Mouse (Mus musculus) layer of hippocampus, postnatal 14 days (tissue): ENCODE results near the gene Igsf8. TPM values are rescaled to one million over a fixed set of nuclear protein-coding genes. Genes with fewer than 3 reads are reported as not detected.

Experiments used
- DNase-seq, 2 experiments: peaks; one replicate each; pipeline ENCODE4 v3.0.0; 2021 to 2022; ENCODE audit warnings: low spot score in 2 of 2, mixed read lengths in 1 of 2
- total RNA-seq, 2 experiments: library from RNA; stranded (reverse); gene quantifications; 2 replicates each; pipeline ENCODE4 v1.2.3; 2021

Gene Igsf8
- total RNA-seq, 2 experiments from 2014 or later = 185 to 195 TPM

DNA sequence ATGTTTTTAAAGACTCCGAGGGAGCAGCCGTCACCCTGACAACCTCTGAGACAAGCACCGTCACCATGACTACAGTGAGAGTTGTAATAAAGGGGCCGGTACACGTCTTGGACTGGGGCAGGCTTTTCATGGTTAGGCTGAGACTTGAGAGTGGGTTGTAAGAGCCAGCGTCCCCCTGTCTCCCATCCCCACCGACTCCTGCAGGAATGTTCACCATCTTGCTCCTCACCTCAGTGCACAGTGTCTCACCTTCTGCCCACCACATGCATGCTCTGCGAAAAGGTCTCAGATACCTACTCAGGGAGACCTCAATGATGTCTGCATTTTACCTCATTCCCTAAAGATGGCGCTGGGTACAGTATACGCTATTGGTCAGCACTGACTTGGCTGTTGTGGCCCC is 10.3 kb downstream of the Igsf8 start:
- no peak for DNase-seq

DNA sequence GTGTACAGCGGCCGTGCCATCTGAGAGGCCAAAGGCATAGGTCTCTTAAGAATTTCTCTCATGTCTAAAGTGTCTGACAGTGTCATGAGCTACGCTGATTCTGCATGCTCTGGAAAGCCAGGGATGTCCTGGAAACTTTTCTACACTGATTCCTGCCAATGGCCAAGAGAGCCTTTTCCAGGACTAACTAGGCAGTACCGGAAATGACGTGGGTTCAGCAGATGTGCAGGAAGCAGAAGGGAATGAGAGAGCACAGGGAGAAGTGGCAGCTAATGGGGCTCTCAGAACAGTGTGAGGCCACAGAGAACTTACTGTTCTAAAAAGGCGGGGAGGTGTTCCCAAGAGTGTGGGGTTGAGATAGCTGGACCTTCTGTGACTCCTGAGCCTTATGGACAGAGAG is 11.9 kb downstream of the Igsf8 start:
- DNase-seq = no peak

DNA sequence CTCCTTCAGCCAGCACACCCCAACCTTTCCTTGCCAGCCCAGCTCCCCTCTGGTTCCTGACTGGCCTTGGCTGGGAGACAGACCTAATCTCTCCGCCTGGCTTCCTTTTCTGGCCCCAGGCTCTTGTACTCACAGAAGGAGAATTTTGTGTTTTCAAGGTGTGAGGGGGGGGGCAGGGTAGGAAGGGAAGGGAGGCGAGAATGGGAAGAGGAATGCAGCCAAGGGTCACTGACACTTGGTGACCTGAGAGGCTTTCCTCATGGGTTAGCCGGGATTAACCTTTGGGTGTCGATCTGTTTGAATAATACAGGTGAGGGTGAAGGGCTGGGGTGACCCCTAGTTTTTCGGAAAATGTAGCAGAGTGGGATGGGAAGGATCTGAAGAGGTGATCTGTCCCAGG is 12.7 kb downstream of the Igsf8 start:
- DNase-seq = no peak

DNA sequence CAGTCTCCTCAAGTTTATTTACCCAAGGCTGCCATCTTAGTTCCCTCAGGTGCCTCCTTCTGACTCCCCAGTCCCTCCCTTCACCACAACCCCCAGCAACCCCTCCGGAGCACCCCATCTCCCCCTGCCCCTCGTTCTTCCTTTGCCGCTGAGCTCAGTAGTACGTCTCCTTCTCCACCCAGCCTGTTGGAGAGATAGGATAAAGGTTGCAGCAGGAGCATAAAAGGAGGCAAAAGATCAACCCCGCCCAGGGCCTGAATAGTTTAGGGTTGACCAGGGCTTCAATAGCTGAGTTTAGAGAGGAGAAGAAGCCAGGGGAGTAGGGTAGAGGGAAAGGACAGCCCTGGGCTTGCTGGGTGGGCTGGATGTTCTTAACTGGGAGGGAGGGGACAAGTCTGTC is 13.1 kb downstream of the Igsf8 start:
- no peak for DNase-seq

- no peak for DNase-seq
Measured at GRCm38 (mm10) chr1:172277172-172277571, 15.7 kb downstream of the Igsf8 start.

DNA sequence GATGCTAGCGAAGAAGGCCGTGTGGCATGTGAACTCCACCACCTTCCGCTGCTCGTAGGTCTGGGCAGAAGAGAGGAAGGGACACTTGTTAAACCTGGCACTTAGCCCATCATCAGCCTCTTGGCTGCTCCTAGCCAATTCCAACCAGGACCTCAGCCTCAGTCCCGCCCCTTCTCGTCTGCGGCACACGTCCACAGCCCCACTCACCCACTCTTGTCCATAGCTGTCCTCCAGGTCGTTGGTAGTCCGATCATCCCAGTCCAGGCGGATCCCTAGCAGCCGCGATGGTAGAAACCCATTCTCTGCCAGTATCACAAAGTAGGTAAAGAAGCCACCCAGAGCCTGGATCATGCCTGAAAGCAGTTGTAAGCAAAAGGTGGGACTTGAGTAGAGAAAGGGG is 16.9 kb downstream of the Igsf8 start:
- DNase-seq = no peak

GRCm38 (mm10) chr1:172279768-172280509 is 18.5 kb downstream of the Igsf8 start:
- DNase-seq = no peak

GRCm38 (mm10) chr1:172281522-172282254 is 20.2 kb downstream of the Igsf8 start:
- no peak for DNase-seq

DNA sequence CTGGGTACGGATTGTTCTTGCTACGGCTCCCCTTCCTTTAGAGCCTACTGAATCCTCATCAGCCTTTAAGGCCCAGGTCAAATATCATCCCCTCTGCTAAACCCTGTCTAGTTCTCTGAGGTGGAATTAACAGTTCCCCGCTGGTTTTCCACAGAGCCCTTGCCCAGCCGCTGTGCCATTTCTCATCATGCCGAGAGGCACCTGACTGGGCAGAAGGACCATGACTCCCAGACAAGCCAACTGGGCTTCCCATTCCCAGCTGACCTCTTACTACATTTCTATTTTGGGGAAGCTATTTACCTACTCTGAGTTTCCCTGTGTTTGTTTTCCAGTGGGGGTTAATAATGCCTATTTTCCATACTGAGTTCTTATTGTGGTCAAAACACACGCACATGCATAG is 21.6 kb downstream of the Igsf8 start:
- no peak for DNase-seq

- DNase-seq = no peak
Measured at GRCm38 (mm10) chr1:172284221-172284620, 22.8 kb downstream of the Igsf8 start.

DNA sequence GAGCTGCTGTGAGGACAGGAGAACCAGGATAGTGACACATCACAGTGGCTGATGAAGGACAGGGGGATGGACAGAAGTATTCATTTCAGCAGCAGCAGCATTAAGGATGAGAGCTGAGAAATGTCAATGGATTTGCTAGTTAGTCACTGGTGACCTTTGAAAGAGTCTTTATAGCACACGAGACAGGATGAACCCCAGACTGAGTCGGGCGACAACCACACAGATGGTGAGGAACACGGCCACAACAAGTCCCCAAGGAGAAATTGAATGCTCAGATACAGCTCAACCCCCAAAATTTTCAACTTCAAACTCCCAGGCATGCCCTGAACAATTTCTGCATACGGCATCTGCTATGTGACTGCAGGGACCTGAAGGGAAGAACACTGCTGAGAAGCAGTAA is 25.3 kb downstream of the Igsf8 start:
- no peak for DNase-seq

DNA sequence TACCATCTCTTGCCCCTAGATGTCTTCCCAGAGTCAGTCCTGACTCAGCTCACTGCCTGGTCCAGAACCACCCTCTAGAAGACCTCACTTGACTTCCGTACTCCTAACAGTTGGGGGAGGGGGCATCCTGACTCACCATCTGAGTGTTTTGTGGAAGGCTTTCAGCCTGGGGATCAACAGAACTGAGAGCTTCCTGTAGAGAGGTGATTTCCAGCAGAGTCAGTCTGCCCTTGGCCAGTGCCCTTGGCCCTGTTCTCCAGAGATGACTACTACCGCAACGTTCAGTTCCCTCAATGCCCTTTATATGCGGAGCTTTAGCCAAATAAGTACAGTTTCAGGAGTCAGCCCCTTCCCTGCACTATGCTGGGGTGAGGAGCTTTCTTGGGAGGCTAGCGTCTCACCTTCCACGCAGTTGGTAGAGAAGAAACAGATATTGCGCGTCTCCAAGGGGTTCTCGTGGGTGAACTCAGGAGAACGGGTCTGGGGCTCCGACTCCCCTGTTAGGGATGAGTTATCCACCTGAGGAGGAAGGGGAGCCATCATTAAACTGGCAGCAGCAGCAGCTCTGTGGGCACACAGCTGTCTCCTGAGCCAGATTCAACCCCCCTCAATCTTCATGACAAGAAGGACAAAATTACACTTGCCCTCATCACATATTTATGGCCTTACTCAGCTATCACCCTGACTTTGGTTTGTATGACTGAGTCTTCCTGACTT is 27.6 kb downstream of the Igsf8 start:
- no peak for DNase-seq

GRCm38 (mm10) chr1:172289617-172289946 is 28.1 kb downstream of the Igsf8 start:
- no peak for DNase-seq

GRCm38 (mm10) chr1:172292880-172293279 is 31.4 kb downstream of the Igsf8 start:
- DNase-seq = no peak

DNA sequence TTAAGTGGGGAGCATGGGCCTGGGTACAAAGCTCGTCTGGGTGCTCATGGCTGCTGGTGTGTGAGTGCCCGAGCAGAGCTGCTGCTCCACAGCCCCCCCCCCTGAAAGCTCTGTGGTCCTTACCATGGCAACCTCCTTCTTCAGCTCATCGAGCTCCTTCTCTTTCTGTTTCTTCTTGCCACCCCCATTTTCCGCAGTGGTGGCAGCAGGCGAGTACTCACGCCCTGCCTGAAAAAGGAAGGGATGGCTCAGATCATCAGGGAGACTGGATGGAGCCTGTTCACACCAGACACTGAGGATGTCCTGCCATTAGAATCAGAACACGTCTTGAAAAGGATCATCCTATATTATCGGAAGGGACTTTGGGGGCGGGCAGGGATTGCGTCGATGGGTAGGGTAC is 32.0 kb downstream of the Igsf8 start:
- no peak for DNase-seq

- peak in 1 of 2 experiments; percentile 80 for DNase-seq
Measured at GRCm38 (mm10) chr1:172295751-172296197, 34.3 kb downstream of the Igsf8 start.

GRCm38 (mm10) chr1:172296816-172297510 is 35.5 kb downstream of the Igsf8 start:
- no peak for DNase-seq

- no peak for DNase-seq
Measured at GRCm38 (mm10) chr1:172297611-172298537, 36.4 kb downstream of the Igsf8 start, which contains the start of gene Atp1a2. Gene Atp1a2, minus strand, starts transcription at chr1:172298064.

DNA sequence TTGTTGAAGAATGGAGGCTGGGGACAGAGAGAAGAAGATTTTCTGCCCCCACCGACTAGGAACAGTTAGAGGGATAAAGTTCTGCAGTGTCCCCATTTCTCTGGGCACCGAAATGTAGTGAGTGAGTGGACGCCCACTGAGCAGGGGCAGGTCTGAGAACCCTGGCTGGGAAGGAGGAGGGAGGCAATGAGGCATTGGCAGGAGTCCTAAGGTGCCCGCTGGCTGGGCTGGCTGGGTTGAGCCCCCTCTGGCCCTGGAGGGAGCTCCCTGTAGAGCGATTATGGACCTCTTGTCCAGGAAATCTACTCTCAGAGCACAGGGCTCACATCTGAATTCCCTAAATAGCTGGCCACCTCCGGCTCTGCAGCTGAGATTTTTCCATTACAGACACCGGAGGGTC is 38.1 kb downstream of the Igsf8 start:
- no peak for DNase-seq

DNA sequence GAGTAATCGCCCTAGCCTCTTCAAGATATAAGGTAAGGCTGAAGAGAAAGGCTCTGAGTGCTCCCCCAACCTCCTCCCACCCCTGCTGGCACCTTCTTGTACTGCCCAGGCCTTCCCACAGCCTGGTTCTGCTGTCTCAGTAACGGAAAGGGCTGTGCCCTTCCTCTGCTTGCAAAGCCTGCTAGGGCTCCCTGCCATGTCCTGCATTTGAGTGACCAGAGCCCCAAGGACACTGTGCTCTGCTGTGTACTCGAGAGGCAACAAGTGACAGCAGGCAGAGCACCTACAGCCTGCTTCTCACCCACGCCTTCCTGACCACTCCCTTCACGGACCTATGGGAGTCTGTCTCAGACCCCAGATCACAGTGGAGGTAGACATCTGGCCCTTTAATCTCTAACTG is 38.8 kb downstream of the Igsf8 start:
- DNase-seq = no peak
